Mouse (Mus musculus) midbrain, embryonic 16.5 days (tissue): ENCODE results near the gene Hivep2. TPM values are rescaled to one million over a fixed set of nuclear protein-coding genes. Genes with fewer than 3 reads are reported as not detected.

Experiments
- ATAC-seq: fragments of 200-750 bp; cut with Nextera tagmentation; 2 replicates; pipeline ENCODE4 v1.8.0; 2017; ENCODE audit warnings: moderate TSS enrichment
- H3K27ac ChIP-seq: fragments of 300-500 bp; sonication (generic); 2 replicates; pipeline ENCODE4 v1.5.1; 2014; ENCODE audit warnings: mild to moderate bottlenecking, low read length, mixed read lengths
- H3K27me3 ChIP-seq: fragments of 300-500 bp; sonication (generic); 2 replicates; pipeline ENCODE4 v1.6.1; 2014; ENCODE audit warnings: low read depth, low read length, mixed read lengths; ENCODE audit not compliant: control insufficient read depth, insufficient read depth
- H3K36me3 ChIP-seq: fragments of 300-500 bp; sonication (generic); 2 replicates; pipeline ENCODE4 v1.6.1; 2014; ENCODE audit warnings: mild to moderate bottlenecking, low read length, moderate library complexity, mixed read lengths; ENCODE audit not compliant: control insufficient read depth, insufficient read depth
- H3K4me1 ChIP-seq: fragments of 300-500 bp; sonication (generic); 2 replicates; pipeline ENCODE4 v1.6.1; 2014; ENCODE audit warnings: mild to moderate bottlenecking, low read length, mixed read lengths; ENCODE audit not compliant: control insufficient read depth, insufficient read depth
- H3K4me2 ChIP-seq: fragments of 300-500 bp; sonication (generic); 2 replicates; pipeline ENCODE4 v1.6.1; 2014; ENCODE audit warnings: mild to moderate bottlenecking, low read length, mixed read lengths
- H3K4me3 ChIP-seq: fragments of 300-500 bp; sonication (generic); 2 replicates; pipeline ENCODE4 v1.5.1; 2014; ENCODE audit warnings: low read depth, mild to moderate bottlenecking, low read length, moderate library complexity, mixed read lengths
- H3K9ac ChIP-seq: fragments of 300-500 bp; sonication (generic); 2 replicates; pipeline ENCODE4 v1.6.1; 2014; ENCODE audit warnings: low read depth, low read length, mixed read lengths
- H3K9me3 ChIP-seq: fragments of 300-500 bp; sonication (generic); replicated peaks from 2 replicates; pipeline ENCODE4 v1.6.1; 2014; ENCODE audit warnings: mild to moderate bottlenecking, low read length, mixed read lengths; ENCODE audit not compliant: control insufficient read depth, poor library complexity, severe bottlenecking
- WGBS: fragments of 180-500 bp; shearing (Covaris S2); extraction: QIAGEN DNeasy Blood & Tissue Kit; methylation state at CpG from one replicate; pipeline ENCODE4 v1.1.7; 2014; 5-methylcytosine and 5-hydroxymethylcytosine counted together
- polyA plus RNA-seq: library from polyadenylated mRNA; unstranded; fragments of >200 nt; fragmentation: Nextera tagmentation; extraction: Ambion mirVana; gene quantifications from 2 replicates; pipeline ENCODE4 v1.2.1, GENCODE M21; 2015

The Hivep2 gene
- polyA plus RNA-seq, 1 experiment from 2014 or later, result 11.0 TPM

GRCm38 (mm10) chr10:14024971-14025370 is 59.1 kb downstream of the Hivep2 start:
- 90% methylated on average over 7 of the region's 7 CpGs for WGBS
- no peak for ATAC-seq

GRCm38 (mm10) chr10:14027751-14028150 is 61.9 kb downstream of the Hivep2 start:
- ATAC-seq, result no peak
- H3K4me3 ChIP-seq, result no peak overlapping the region
- H3K9ac ChIP-seq, result no peak overlapping the region
- 74% methylated on average over 1 of the region's 1 CpGs for WGBS
- H3K27me3 ChIP-seq, result no peaks in the 10 kb centered on the region
- no peak overlapping the region for H3K27ac ChIP-seq
- no peaks in the 10 kb centered on the region for H3K9me3 ChIP-seq
- H3K4me1 ChIP-seq, result no peaks in the 10 kb centered on the region
- no peaks in the 10 kb centered on the region for H3K36me3 ChIP-seq
- no peak overlapping the region for H3K4me2 ChIP-seq

More at GRCm38 (mm10) chr10:14024971-14025370, 59.1 kb downstream of the Hivep2 start:
- Histone ChIP-seq H3K9me3 (no peaks in the 10 kb centered on the region), H3K27me3 (no peaks in the 10 kb centered on the region), H3K4me1 (0 out of 2 replicates have a peak, but pooled peaks cover 2% of the 10 kb centered on the region), H3K27ac (no peak overlapping the region), H3K4me3 (no peak overlapping the region), H3K36me3 (no peaks in the 10 kb centered on the region), H3K9ac (no peak overlapping the region), H3K4me2 (no peak overlapping the region)

GRCm38 (mm10) chr10:14028956-14029355 is 63.1 kb downstream of the Hivep2 start:
- 91% methylated on average over 7 of the region's 7 CpGs for WGBS
- no peaks in the 10 kb centered on the region for H3K27me3 ChIP-seq
- no peak overlapping the region for H3K4me3 ChIP-seq
- H3K4me2 ChIP-seq, result no peak overlapping the region
- no peaks in the 10 kb centered on the region for H3K9me3 ChIP-seq
- no peaks in the 10 kb centered on the region for H3K36me3 ChIP-seq
- no peak overlapping the region for H3K9ac ChIP-seq
- no peak overlapping the region for H3K27ac ChIP-seq
- no peak for ATAC-seq
- H3K4me1 ChIP-seq, result no peaks in the 10 kb centered on the region

GRCm38 (mm10) chr10:14030458-14031035 is 64.7 kb downstream of the Hivep2 start:
- no peak for ATAC-seq
- no peaks in the 10 kb centered on the region for H3K36me3 ChIP-seq

GRCm38 (mm10) chr10:14032532-14032931 is 66.7 kb downstream of the Hivep2 start:
- Histone ChIP-seq H3K4me2 (no peak overlapping the region), H3K9me3 (no peaks in the 10 kb centered on the region), H3K27ac (no peak overlapping the region), H3K27me3 (no peaks in the 10 kb centered on the region), H3K36me3 (no peaks in the 10 kb centered on the region), H3K4me3 (no peak overlapping the region), H3K4me1 (no peaks in the 10 kb centered on the region), H3K9ac (no peak overlapping the region)
- WGBS, result 84% methylated on average over 2 of the region's 2 CpGs
- ATAC-seq, result no peak

More at GRCm38 (mm10) chr10:14030458-14031035, 64.7 kb downstream of the Hivep2 start:
- Histone ChIP-seq H3K4me1 (no peaks in the 10 kb centered on the region), H3K27ac (no peak overlapping the region), H3K4me3 (no peak overlapping the region), H3K4me2 (no peak overlapping the region), H3K9ac (no peak overlapping the region), H3K9me3 (no peaks in the 10 kb centered on the region), H3K27me3 (no peaks in the 10 kb centered on the region)
- 95% methylated on average over 14 of the region's 14 CpGs for WGBS

GRCm38 (mm10) chr10:14034046-14034445 is 68.2 kb downstream of the Hivep2 start:
- no peak overlapping the region for H3K27ac ChIP-seq
- ATAC-seq, result no peak
- H3K4me2 ChIP-seq, result no peak overlapping the region
- no peak overlapping the region for H3K9ac ChIP-seq
- H3K9me3 ChIP-seq, result no peaks in the 10 kb centered on the region
- H3K4me1 ChIP-seq, result no peaks in the 10 kb centered on the region
- H3K27me3 ChIP-seq, result no peaks in the 10 kb centered on the region
- 96% methylated on average over 7 of the region's 7 CpGs for WGBS
- H3K4me3 ChIP-seq, result no peak overlapping the region
- H3K36me3 ChIP-seq, result no peaks in the 10 kb centered on the region

GRCm38 (mm10) chr10:14034790-14035189 is 68.9 kb downstream of the Hivep2 start:
- H3K9me3 ChIP-seq, result no peaks in the 10 kb centered on the region
- 87% methylated on average over 7 of the region's 7 CpGs for WGBS
- no peak for ATAC-seq
- H3K4me2 ChIP-seq, result no peak overlapping the region
- no peak overlapping the region for H3K27ac ChIP-seq
- no peak overlapping the region for H3K4me3 ChIP-seq
- H3K36me3 ChIP-seq, result no peaks in the 10 kb centered on the region
- H3K27me3 ChIP-seq, result no peaks in the 10 kb centered on the region
- H3K4me1 ChIP-seq, result no peaks in the 10 kb centered on the region
- no peak overlapping the region for H3K9ac ChIP-seq

GRCm38 (mm10) chr10:14035607-14036006 is 69.7 kb downstream of the Hivep2 start:
- Histone ChIP-seq H3K4me1 (no peaks in the 10 kb centered on the region), H3K4me3 (no peak overlapping the region), H3K36me3 (no peaks in the 10 kb centered on the region), H3K4me2 (no peak overlapping the region), H3K9me3 (no peaks in the 10 kb centered on the region), H3K27ac (no peak overlapping the region), H3K27me3 (no peaks in the 10 kb centered on the region), H3K9ac (no peak overlapping the region)
- WGBS, result 65% methylated on average over 5 of the region's 5 CpGs
- no peak for ATAC-seq

- no peak overlapping the region for H3K27ac ChIP-seq
- no peak overlapping the region for H3K4me3 ChIP-seq
- H3K27me3 ChIP-seq, result no peaks in the 10 kb centered on the region
- no peaks in the 10 kb centered on the region for H3K36me3 ChIP-seq
- no peak for ATAC-seq
- 95% methylated on average over 6 of the region's 6 CpGs for WGBS
- H3K4me1 ChIP-seq, result no peaks in the 10 kb centered on the region
- H3K4me2 ChIP-seq, result no peak overlapping the region
- H3K9me3 ChIP-seq, result no peaks in the 10 kb centered on the region
- H3K9ac ChIP-seq, result no peak overlapping the region
Observed at GRCm38 (mm10) chr10:14036472-14036871, 70.6 kb downstream of the Hivep2 start.
